Mouse (Mus musculus): Measurements from ENCODE around the gene Maml3. TPM values are rescaled to one million over a fixed set of nuclear protein-coding genes. Genes with fewer than 3 reads are reported as not detected.

Maml3 gene
- polyA plus RNA-seq, 1 experiment from 2014 or later: 7.8 TPM

Other genes starting within 250 kb of the Maml3 start
- 6.7 and 6.9 TPM in 2 replicates for gene Foxo1, start 163.3 kb upstream of the Maml3 start, polyA plus RNA-seq (2015; fragmentation: Nextera tagmentation; extraction: Ambion mirVana)